Comparison of ENCODE assay signal across 15 mouse cellular contexts in the genomic region with DNA sequence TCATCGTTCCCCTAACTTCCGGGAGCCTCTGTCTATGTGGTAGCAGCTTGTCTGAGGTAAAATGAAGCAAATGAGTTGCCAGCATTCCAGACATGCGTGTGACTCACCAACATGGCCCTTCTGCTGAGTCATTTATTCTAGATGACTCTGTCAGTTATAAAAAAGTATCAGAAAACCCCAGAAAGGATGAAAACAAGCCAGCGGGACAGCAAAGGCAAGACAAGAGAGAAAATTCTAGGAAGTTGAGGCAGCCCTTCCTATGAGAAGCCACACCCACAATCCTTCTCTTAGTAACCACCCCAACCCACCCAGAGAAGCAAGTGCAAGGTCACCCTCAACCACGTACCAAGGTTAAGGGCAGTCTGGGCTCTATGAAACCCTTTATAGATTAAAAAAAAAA. TPM values are rescaled to one million over a fixed set of nuclear protein-coding genes. Genes with fewer than 3 reads are reported as not detected.
DNase-seq lines count a peak whose midpoint lies in the region; ATAC-seq and TF ChIP-seq lines count a peak whose summit lies in the region.
"Had no signal": no experiment of that assay in that cellular context is flagged by ENCODE, and none has a peak within 500 bp of the region (broad histone marks: within the 10 kb centered on the region; RNA-seq: fewer than 3 reads in every experiment).

No protein-coding gene starts in this region.

- H3K4me3 ChIP-seq in heart, embryonic 11.5 days (ENCODE audit: low read depth, low read length), result no peak overlapping the region
- no peak overlapping the region for H3K4me3 ChIP-seq in C2C12 (ENCODE audit: insufficient read depth, poor library complexity, severe bottlenecking)
- no peak overlapping the region for H3K4me3 ChIP-seq in midbrain, embryonic 13.5 days (replicated peaks)
- H3K4me3 ChIP-seq: forebrain, embryonic 13.5 days; stomach, embryonic 15.5 days had no signal

- H3K9me3 ChIP-seq in heart, embryonic 11.5 days (replicated peaks; ENCODE audit: control insufficient read depth, low read length), result no peaks in the 10 kb centered on the region
- no peaks in the 10 kb centered on the region; the same call in 1 of the 2 replicates for H3K9me3 ChIP-seq in midbrain, embryonic 13.5 days
- H3K9me3 ChIP-seq: forebrain, embryonic 13.5 days; stomach, embryonic 15.5 days had no signal

- no peak for DNase-seq in heart, adult 9 months (ENCODE audit: low spot score in 2 of 2)
- DNase-seq in Muller cell, postnatal 12 days (ENCODE audit: inconsistent ontology term), result peak; percentile 60
- peak; percentile 60 for DNase-seq in liver
- DNase-seq: heart, adult 18-20 months; lung, adult 2 months had no signal

- peak overlapping the region; percentile 29; the same call in 1 of the 2 replicates for H3K4me2 ChIP-seq in heart, embryonic 11.5 days
- H3K4me2 ChIP-seq in midbrain, embryonic 13.5 days (replicated peaks), result no peak overlapping the region
- H3K4me2 ChIP-seq: forebrain, embryonic 13.5 days; stomach, embryonic 15.5 days had no signal

- peak overlapping the region; percentile 10; the same call in 1 of the 2 replicates for H3K9ac ChIP-seq in heart, embryonic 11.5 days (ENCODE audit: low read depth, low read length)
- no peak overlapping the region for H3K9ac ChIP-seq in midbrain, embryonic 13.5 days (replicated peaks)
- H3K9ac ChIP-seq: forebrain, embryonic 13.5 days; stomach, embryonic 15.5 days had no signal

- H3K27me3 ChIP-seq in heart, embryonic 11.5 days (ENCODE audit: control insufficient read depth, insufficient read depth, low read length), result no peaks in the 10 kb centered on the region
- no peaks in the 10 kb centered on the region for H3K27me3 ChIP-seq in C2C12 (ENCODE audit: control insufficient read depth, insufficient read depth, insufficient read length)
- no peaks in the 10 kb centered on the region for H3K27me3 ChIP-seq in midbrain, embryonic 13.5 days
- H3K27me3 ChIP-seq: forebrain, embryonic 13.5 days; stomach, embryonic 15.5 days had no signal

- 0 out of 2 replicates have a peak, but pooled peaks cover 3% of the 10 kb centered on the region for H3K4me1 ChIP-seq in heart, embryonic 11.5 days (ENCODE audit: control insufficient read depth, insufficient read depth, low read length)
- peaks cover 4% of the 10 kb centered on the region for H3K4me1 ChIP-seq in midbrain, embryonic 13.5 days (replicated peaks)
- H3K4me1 ChIP-seq: stomach, embryonic 15.5 days had no signal

- no peak for TF ChIP-seq CTCF in C2C12 (IDR thresholded peaks at IDR 0.05; ENCODE audit: control insufficient read depth, insufficient read depth, insufficient read length)

- peak overlapping the region; percentile 35 for H3K27ac ChIP-seq in heart, embryonic 11.5 days (ENCODE audit: low read depth, low read length)
- H3K27ac ChIP-seq in midbrain, embryonic 13.5 days, result no peak overlapping the region
- H3K27ac ChIP-seq: stomach, embryonic 15.5 days had no signal

- H3K79me2 ChIP-seq in C2C12 (ENCODE audit: control insufficient read depth, insufficient read depth), result no peaks in the 10 kb centered on the region

- H3K36me3 ChIP-seq in heart, embryonic 11.5 days (ENCODE audit: control insufficient read depth, insufficient read depth, low read length), result no peaks in the 10 kb centered on the region
- no peaks in the 10 kb centered on the region for H3K36me3 ChIP-seq in C2C12 (ENCODE audit: control insufficient read depth, insufficient read depth)
- no peaks in the 10 kb centered on the region for H3K36me3 ChIP-seq in midbrain, embryonic 13.5 days
- H3K36me3 ChIP-seq: G1E; stomach, embryonic 15.5 days had no signal

- 76% methylated on average over 5 of the region's 5 CpGs for WGBS in heart, embryonic 11.5 days (ENCODE audit: insufficient replicate concordance)
- WGBS in midbrain, embryonic 13.5 days, result 86% methylated on average over 5 of the region's 5 CpGs

- H3ac ChIP-seq in C2C12 (ENCODE audit: control insufficient read depth, insufficient read length, low read depth), result no peak overlapping the region

- ATAC-seq in heart, embryonic 11.5 days (replicated peaks; ENCODE audit: insufficient number of reproducible peaks, low FRiP score, low TSS enrichment), result 0 out of 2 replicates have a peak, but pooled peaks have one; percentile 39
- no peak for ATAC-seq in midbrain, embryonic 13.5 days
- no peak for ATAC-seq in granulocyte monocyte progenitor cell, adult 5-6 weeks (replicated peaks; ENCODE audit: poor library complexity, severe bottlenecking)
- no peak for ATAC-seq in megakaryocyte-erythroid progenitor cell, adult 5-6 weeks (replicated peaks; ENCODE audit: low FRiP score, low TSS enrichment, poor library complexity, severe bottlenecking)
- ATAC-seq: hindbrain, embryonic 16.5 days had no signal

- no peaks in the 10 kb centered on the region for H3K79me3 ChIP-seq in C2C12 (ENCODE audit: low read depth)

TF ChIP-seq in C2C12, 6 proteins besides CTCF, POLR2A, EP300 and RAD21:
- TF ChIP-seq FOSL1 (IDR thresholded peaks at IDR 0.05; ENCODE audit: insufficient read depth, low read length, poor library complexity, severe bottlenecking), result peak; percentile 83
- TF ChIP-seq USF1 (IDR thresholded peaks at IDR 0.05; ENCODE audit: low read depth), result no peak
- no peak for TF ChIP-seq CEBPB (IDR thresholded peaks at IDR 0.05; ENCODE audit: low read depth)
- TF ChIP-seq MYOG (IDR thresholded peaks at IDR 0.05; ENCODE audit: control insufficient read depth, extremely low read depth, insufficient read length), result no peak
- TF ChIP-seq MYOD1 (IDR thresholded peaks at IDR 0.05; ENCODE audit: control insufficient read depth, insufficient read length, low read depth), result no peak
- no peak for TF ChIP-seq MAX (IDR thresholded peaks at IDR 0.05)

RNA-seq across cellular contexts. Expression of a gene that starts 8.7 kb away (rescaled TPM):
- polyA plus RNA-seq in heart, embryonic 11.5 days (2014; fragmentation: Nextera tagmentation; extraction: Ambion mirVana), result 0.13 TPM in 1 of 2 replicates, not detected in the other
- polyA plus RNA-seq in C2C12 (2012; fragmentation: generic; extraction: Trizol), result 0.01 TPM
- 0.22 and 0.23 TPM in 2 replicates for polyA plus RNA-seq in midbrain, embryonic 13.5 days (2015; fragmentation: Nextera tagmentation; extraction: Ambion mirVana)
- total RNA-seq in granulocyte monocyte progenitor cell, adult 5-6 weeks (2014; fragmentation: Nextera tagmentation), result not detected in 2 replicates
- not detected in 2 replicates for total RNA-seq in granulocyte monocyte progenitor cell, adult 5-6 weeks (2017)
- total RNA-seq in megakaryocyte-erythroid progenitor cell, adult 5-6 weeks (2014; fragmentation: Nextera tagmentation), result not detected in 2 replicates
- not detected in 2 replicates for total RNA-seq in megakaryocyte-erythroid progenitor cell, adult 5-6 weeks (2017)
- total RNA-seq: heart, adult 18-20 months had no signal
- polyA plus RNA-seq: G1E; kidney, embryonic 16.5 days; lung, adult 2 months; stomach, embryonic 15.5 days had no signal

Comparison
In these comparisons a context has a peak if more than half of its experiments do, and no peak if none do; other contexts are left out.
1. DNase-seq: peak in Muller cell, postnatal 12 days (single experiment) and liver (single experiment); none in heart, adult 9 months (0 of 2).